Mouse (Mus musculus) brown adipose tissue, adult 24 weeks (tissue): ENCODE results near the gene Itih3. TPM values are rescaled to one million over a fixed set of nuclear protein-coding genes. Genes with fewer than 3 reads are reported as not detected.

Source experiments
- H3K27ac ChIP-seq: fragments of 200-500 bp; replicated peaks from 2 replicates; pipeline ENCODE4 v1.5.1; 2012; ENCODE audit warnings: low read depth, mild to moderate bottlenecking, low read length
- H3K4me1 ChIP-seq: fragments of 200-500 bp; 2 replicates; pipeline ENCODE4 v1.6.1; 2012; ENCODE audit warnings: low read length, mixed read lengths; ENCODE audit not compliant: control insufficient read depth, insufficient read depth, insufficient read length
- H3K4me3 ChIP-seq: fragments of 200-500 bp; 2 replicates; pipeline ENCODE4 v1.5.1; 2012; ENCODE audit warnings: low read depth, mild to moderate bottlenecking, low read length, moderate library complexity; ENCODE audit not compliant: insufficient read depth
- polyA plus RNA-seq: library from polyadenylated mRNA; stranded (reverse); fragments of >200 nt; gene quantifications from 2 replicates; pipeline ENCODE4 v1.2.4, GENCODE M21; 2012; ENCODE audit not compliant: missing spikeins, insufficient read depth, insufficient read length

The Itih3 gene
- 0.55 TPM in 1 of 2 replicates, not detected in the other for polyA plus RNA-seq

DNA sequence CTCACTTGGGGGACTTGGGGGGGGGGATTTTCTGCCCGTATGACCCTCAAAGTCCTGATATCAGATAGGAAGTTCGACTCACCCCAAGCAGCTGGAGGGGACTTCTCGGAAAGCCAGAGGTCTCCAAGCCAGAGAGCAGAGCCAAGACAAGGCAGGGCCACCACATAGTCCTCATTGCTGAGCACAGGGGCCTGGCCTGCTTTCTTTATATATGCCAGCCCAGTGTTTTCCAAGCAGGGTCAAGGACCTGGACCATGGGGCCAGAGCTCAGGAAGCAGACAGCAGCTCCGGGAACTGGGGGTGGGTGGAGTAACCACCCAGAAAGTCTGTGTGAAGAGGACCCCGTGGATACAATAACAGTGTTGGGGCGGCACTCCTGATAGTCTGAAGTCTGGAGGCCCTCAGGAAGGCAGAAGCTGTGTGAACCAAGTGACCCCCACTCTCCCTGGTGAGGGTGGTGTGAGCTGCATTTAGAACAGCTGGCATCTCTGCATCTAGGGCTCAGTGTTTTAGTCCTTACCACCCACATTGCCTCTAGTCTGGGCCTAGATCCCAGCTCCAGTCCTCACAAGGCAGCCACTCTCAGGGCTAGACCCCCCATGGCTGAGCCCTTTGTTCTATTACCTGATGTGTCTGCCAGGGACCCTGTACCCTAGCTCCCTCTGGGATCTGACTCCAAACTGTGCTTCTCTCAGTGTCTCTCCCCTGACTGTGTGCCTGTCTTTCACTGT lies at the start of gene Itih3:
Gene Itih3, minus strand, starts transcription at position 386 of the 731 bp plus-strand sequence.
- Histone ChIP-seq H3K4me1 (peaks cover 10% of the 10 kb centered on the region), H3K4me3 (no peak within 1 kb of the TSS), H3K27ac (no peak within 1 kb of the TSS)

DNA sequence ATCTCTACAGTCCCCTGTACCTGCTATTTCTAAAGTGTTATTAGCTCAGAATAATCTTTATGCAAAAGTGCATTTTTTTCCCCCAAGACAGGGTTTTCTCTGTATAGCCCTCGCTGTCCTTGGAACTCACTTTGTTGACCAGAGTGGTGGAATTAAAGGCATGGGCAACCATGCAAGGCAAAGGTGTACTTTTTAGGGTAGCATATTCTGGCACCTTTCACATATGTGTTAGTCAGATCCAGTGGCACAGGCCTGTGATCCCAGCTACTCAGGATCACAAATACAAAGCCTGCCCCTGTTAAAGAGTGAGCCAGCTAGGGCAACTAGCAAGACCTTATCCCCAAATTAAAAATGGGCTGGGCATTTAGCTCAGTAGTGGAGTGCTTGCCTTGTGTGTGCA lies 36.8 kb upstream of the Itih3 start:
- H3K4me1 ChIP-seq = no peaks in the 10 kb centered on the region
- H3K4me3 ChIP-seq = no peak overlapping the region
- H3K27ac ChIP-seq = no peak overlapping the region

DNA sequence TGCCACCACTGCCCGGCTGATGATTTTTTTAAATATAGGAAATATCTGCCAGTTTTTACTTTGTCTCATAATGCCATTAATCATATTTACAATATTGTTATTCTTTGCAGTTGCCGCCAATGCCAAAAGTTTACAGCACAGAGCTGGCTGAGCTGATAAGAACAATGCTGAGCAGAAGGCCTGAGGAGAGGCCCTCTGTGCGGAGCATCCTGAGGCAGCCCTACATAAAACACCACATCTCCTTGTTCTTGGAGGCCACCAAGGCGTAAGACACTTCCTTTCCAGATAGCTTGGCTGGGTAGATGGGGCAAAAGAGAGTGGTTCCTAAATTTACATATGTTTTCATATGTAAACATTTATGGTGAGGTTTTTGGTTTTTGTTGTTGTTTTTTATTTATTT lies 35.5 kb upstream of the Itih3 start:
- Histone ChIP-seq H3K4me3 (no peak overlapping the region), H3K27ac (no peak overlapping the region), H3K4me1 (no peaks in the 10 kb centered on the region)

DNA sequence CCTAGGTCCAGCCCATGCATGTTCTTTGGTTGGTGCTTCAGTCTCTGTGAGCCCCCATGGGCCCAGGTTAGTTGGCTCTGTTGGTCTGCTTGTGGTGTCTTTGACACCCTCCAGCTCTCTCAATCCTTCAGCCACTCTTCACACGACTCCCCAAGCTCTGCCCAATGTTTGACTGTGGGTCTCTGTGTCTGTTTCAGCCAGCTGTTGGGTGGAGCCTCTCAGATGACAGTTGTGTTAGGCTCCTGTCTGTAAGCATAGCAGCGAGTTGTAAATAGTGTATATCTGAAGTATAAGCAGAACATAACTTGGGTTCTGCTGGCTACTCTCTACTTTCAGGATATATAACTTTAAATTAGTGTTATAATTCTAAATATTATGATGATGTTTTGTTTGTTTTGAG lies 35.0 kb upstream of the Itih3 start:
- no peaks in the 10 kb centered on the region for H3K4me1 ChIP-seq
- no peak overlapping the region for H3K27ac ChIP-seq
- no peak overlapping the region for H3K4me3 ChIP-seq

DNA sequence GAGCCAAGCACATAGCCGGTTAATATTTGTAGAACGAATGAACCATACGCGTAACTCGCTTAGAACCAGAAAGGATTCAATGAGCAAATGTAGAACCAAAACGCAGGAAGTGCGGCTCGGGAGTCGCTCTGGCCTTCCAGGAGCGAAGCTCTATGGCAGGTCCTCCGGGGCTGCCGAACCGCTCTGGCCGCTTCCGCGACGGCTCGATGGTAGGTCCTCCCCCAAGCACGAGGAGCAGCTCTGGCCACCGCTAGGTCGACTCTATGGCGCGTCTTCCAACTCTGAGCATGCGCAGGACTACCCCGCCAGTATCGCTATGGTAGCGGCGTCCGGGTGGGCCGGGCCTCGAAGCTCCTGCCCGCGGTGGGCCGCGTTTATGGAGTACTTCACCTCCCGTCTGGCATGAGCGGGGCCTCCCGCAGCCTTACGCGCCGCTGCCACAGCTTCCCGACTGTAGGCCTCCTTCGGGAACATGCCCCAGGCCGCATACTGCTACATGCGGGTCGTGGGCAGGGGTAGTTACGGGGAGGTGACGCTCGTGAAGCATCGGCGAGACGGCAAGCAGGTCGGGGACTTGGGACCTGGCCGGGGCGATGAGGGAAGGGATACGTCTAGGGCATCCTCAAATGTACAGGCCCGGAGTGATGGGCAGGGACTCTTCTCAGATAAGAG lies 27.7 kb upstream of the Itih3 start, which contains the start of gene Nek4:
Gene Nek4, plus strand, starts transcription at position 224 of the 672 bp plus-strand sequence.
- H3K27ac ChIP-seq = peak within 1 kb of the TSS; percentile 68
- H3K4me1 ChIP-seq = peaks cover 6% of the 10 kb centered on the region; the same call in 1 of the 2 replicates
- H3K4me3 ChIP-seq = peak within 1 kb of the TSS; percentile 97

DNA sequence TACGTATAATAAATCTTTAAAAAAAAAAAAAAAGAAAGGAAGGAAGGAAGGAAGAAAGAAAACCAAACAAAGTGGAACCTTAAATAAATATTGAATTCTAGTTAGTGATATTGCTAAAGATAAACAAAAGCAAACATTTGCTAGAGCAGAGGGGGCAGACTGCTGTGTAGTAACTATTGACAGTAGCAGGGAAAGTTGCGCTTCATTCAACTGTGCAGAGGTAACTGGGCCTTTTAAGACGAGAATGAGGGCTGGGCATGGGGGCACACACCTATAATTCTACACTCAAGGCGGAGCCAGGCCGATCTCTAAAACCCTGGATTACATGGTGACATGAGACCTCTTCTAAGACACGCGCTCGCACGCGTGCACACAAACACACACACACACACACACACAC lies 26.4 kb upstream of the Itih3 start:
- no peak overlapping the region for H3K4me3 ChIP-seq
- H3K27ac ChIP-seq = no peak overlapping the region
- H3K4me1 ChIP-seq = peaks cover 6% of the 10 kb centered on the region; the same call in 1 of the 2 replicates

DNA sequence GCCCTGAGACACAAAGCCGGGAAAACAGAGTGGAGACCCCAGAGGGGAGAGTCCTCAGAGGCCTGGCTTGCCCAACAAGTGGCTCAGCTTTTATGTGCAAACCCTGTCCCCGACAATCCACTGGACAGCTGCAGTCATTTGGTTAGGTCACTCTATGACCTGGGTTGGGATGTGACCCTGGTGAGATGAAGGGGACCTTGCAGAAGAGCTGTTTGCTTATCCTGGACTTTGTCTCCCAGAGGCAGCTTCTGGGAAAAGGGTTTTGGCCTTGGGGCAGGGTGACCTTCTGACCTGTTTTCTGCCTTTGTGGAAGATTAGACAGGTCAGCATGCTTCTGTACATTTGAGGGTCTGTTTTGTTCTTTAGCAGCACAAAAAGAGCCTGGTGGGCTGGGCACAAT lies 21.2 kb upstream of the Itih3 start:
- no peak overlapping the region for H3K4me3 ChIP-seq
- no peaks in the 10 kb centered on the region for H3K4me1 ChIP-seq

DNA sequence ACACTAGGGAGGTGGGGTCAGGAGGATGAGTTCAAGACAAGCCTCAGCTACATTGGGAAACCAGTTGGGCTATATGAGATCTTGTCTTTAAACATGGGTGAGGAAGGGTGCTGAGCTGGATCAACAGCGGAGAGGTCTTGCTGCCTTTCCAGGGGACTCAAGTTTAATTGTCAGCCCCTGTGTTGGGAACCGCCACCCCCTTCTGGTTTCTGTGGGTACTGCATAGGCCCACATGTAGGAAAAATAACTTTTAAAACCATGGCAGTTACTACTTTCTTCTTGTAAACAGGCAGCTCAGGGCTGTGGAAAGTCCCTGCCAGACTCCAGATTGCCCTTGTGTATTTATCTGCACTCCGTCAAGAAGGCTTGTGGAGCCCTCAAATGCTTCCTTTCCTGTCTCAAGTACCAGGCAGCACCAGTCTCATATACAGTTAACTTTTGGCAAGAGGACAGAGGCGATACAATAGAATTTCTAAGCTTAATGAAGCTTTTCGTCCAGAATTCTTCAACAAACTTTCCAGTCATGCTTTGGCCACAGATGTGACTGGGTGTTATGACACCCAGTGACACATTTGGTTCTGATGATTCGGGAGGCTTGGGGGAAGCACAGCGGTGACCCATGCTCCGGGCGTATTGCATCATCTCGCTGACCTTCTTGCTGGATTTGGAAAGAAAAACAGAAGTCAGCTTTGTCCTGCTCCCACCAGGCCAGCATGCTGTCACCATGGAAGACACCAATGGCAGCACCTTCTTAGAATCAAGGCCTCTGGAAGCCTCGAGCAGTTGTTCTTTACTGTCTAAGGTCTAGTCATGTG lies 20.5 kb upstream of the Itih3 start:
- Histone ChIP-seq H3K27ac (peak overlapping the region; percentile 74), H3K4me3 (no peak overlapping the region), H3K4me1 (no peaks in the 10 kb centered on the region)

More for the DNA sequence above, 21.2 kb upstream of the Itih3 start:
- peak overlapping the region; percentile 74 for H3K27ac ChIP-seq

DNA sequence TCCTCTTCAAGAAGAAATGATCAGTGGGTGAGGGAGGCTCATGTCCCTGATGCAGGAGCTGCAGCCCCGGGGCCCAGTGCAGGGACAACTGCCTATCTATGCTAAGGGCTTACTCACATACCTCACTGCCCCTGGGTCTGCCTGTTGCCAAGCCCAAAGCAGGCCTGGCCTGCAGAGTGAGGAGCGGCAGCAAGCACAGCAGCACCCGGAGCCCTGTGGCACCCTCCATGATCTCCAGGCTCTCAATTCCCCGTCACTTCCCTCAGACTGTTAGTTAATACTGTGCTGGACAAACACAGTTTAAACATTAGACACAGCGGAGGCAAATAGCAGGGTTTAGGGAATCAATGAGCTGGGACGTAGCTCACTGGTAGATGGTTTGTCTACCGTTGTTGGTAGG lies 19.5 kb upstream of the Itih3 start, which contains the start of gene Itih1:
Gene Itih1, minus strand, starts transcription at position 252 of the 400 bp plus-strand sequence.
- peak within 1 kb of the TSS; percentile 74 for H3K27ac ChIP-seq
- H3K4me3 ChIP-seq = no peak within 1 kb of the TSS
- no peaks in the 10 kb centered on the region for H3K4me1 ChIP-seq

DNA sequence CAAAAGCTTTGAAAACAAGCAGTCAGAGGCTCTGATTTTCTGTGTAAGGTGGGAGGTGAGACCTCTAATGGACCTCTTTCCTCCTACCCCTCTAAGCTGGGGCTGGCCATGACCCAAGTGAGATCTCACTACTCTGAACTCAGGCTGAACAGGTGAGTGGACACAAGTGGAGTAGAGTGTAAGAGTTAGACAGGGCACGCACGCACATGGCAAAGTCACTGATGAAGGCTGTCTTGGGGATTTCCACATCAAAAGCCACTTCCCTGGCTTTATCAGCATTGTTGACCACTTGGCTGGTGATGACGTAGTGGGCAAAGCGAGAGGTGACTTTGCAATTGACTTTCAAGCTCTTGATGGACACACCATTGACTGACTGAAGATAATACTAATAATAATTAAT lies 18.7 kb upstream of the Itih3 start:
- no peak overlapping the region for H3K27ac ChIP-seq
- H3K4me3 ChIP-seq = no peak overlapping the region
- no peaks in the 10 kb centered on the region for H3K4me1 ChIP-seq

DNA sequence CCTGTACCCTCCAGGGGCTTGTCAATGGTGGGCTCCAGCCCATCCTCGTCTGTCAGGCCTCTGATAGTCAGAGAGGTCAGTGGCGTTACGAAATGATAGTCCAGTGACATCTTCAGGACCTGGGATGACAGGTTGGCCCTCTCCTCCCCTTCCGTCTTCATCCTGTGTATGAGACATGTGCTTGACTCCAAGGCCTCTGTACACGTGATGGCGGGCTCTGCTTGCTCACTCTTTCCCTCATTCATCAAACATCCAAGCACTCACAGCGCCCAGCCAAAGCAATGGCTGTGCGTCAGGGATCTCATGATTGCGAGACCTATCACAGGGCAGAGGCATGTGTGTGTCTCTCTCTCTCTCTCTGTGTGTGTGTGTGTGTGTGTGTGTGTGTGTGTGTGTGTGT lies 9.8 kb upstream of the Itih3 start:
- H3K4me1 ChIP-seq = no peaks in the 10 kb centered on the region; the same call in 1 of the 2 replicates
- no peak overlapping the region for H3K4me3 ChIP-seq
- H3K27ac ChIP-seq = no peak overlapping the region

DNA sequence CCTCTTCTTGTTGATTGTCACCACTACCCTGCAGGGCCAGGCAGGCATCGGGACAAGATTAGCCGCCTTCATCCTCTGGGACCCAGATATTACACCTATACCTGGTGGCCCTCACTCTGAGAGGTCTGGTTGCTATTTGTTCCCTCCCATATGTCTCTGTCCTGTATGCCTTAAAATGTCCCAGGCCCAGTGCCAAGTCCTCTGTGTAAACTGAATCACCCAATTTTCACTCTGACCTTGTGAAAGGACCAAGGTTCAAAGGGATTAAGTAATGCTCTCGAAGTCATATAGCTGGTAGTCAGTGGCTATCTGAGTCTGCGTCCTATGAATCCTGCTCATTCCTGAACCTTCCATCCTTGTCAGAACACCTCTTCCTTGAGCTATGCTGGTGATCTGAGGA lies 6.8 kb upstream of the Itih3 start:
- H3K4me3 ChIP-seq = no peak overlapping the region
- no peaks in the 10 kb centered on the region; the same call in 1 of the 2 replicates for H3K4me1 ChIP-seq
- no peak overlapping the region for H3K27ac ChIP-seq

DNA sequence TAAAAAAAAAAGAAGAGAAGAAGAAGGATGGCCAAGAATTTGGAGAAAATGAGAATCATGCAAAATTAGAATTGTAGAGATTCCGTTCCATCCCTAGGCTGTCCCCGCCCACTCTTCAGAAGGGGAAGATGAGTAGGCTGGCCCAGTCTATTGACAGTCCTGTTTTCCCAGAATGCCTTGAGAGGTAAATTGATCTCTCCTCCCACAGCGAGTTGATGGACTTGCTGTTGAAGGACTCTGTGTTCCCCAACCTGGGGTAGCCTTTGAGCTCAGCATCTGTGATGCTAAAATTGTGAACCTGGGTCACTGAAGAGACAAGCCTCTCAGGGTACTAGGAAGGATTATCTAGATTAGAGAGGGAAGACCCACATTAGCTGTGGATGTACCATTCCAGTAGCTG lies 1.9 kb upstream of the Itih3 start:
- no peak overlapping the region for H3K27ac ChIP-seq
- peaks cover 10% of the 10 kb centered on the region for H3K4me1 ChIP-seq
- no peak overlapping the region for H3K4me3 ChIP-seq

DNA sequence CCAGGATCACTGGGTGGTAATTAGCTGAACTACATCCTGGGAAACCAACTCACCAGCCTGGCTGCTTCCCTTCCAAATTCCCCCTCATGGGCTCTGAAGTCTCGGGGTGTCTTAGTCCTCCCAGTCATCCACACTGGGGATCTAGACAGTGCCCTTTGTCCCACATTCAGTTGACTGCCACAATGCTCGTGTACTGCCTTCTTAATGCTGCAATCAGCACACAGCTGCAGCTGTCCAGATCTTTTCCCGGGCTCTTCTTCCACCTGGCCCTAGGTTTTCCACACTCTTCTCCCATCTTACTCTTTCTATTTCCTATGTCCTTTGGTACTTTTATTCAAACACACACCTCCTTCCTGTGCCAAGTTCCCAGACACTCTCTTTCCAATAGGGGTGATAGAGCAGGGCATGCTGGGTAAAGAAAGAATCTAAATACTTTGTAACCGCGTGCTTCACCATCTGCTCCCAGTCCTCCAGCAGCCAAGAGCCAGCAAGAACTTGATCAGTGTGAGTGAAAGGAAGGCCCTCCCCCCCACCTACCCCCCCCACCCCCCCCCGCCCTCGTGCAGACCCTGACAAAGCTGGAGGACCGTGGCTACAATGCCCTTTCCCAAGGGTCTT lies 1.4 kb downstream of the Itih3 start:
- no peak overlapping the region for H3K4me3 ChIP-seq
- H3K27ac ChIP-seq = no peak overlapping the region
- H3K4me1 ChIP-seq = peaks cover 10% of the 10 kb centered on the region

DNA sequence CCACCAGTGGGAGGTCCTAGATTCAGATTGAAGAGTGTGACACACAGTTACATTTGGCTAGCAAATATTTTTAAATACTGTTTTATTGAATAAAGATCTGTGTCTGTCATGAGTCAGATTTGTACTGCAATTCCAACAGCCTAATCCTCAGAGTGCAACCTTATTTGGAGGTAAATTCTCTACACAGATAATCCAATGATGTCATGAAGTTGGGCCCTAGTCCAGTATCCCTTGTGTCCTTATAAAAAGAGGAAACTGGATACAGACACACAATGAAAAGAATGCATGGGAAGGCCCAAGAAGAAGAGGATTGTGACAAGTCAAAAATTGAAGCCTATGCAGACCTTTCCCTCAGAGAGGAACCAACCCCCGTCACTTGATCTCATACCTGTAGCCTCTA lies 7.0 kb downstream of the Itih3 start:
- Histone ChIP-seq H3K27ac (no peak overlapping the region), H3K4me1 (peaks cover 5% of the 10 kb centered on the region), H3K4me3 (no peak overlapping the region)
